20 mouse cellular contexts compared by ENCODE assay signal in the genomic region with DNA sequence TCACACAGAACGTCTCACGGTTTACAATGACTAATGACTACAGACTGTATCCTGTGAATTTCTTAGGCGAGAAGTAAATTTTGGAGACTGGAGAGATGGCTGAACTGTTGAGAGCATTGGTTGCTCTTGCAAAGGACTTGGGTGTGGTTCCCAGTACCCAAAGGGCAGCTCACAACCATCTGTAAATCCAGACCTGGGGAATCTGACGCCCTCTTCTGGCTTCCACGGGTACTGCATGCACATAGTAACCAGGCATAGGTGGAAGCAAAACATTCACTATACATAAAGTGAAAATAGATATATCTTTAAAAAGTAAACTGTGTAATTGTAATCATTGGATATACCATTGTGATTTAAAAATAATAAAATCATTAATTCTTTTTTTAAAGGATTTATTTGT.
DNase-seq lines count a peak whose midpoint lies in the region; ATAC-seq and TF ChIP-seq lines count a peak whose summit lies in the region.
"Had no signal": no experiment of that assay in that cellular context is flagged by ENCODE, and none has a peak within 500 bp of the region (broad histone marks: within the 10 kb centered on the region; RNA-seq: fewer than 3 reads in every experiment).

No protein-coding gene starts in this region.

- no peak overlapping the region for H3K27ac ChIP-seq in heart, adult 2 months
- H3K27ac ChIP-seq in lung, postnatal 0 days (ENCODE audit: low read length), result no peak overlapping the region
- H3K27ac ChIP-seq: embryonic facial prominence, embryonic 12.5 days; forebrain, embryonic 15.5 days; lung, embryonic 15.5 days; macrophage; midbrain, embryonic 10.5 days; neural tube, embryonic 12.5 days had no signal

- no peaks in the 10 kb centered on the region for H3K36me3 ChIP-seq in heart, adult 2 months (ENCODE audit: control insufficient read depth, insufficient read depth, low read length)
- no peaks in the 10 kb centered on the region for H3K36me3 ChIP-seq in lung, postnatal 0 days (ENCODE audit: insufficient read depth, low read length)
- H3K36me3 ChIP-seq: embryonic facial prominence, embryonic 12.5 days; forebrain, embryonic 15.5 days; lung, embryonic 15.5 days; midbrain, embryonic 10.5 days; neural tube, embryonic 12.5 days had no signal

- H3K4me3 ChIP-seq in heart, adult 2 months, result no peak overlapping the region
- no peak overlapping the region for H3K4me3 ChIP-seq in lung, postnatal 0 days (ENCODE audit: low read depth, low read length)
- no peak overlapping the region for H3K4me3 ChIP-seq in lung, adult 2 months (replicated peaks; ENCODE audit: extremely low read depth, low read depth, low read length)
- H3K4me3 ChIP-seq: embryonic facial prominence, embryonic 12.5 days; forebrain, embryonic 15.5 days; lung, embryonic 15.5 days; midbrain, embryonic 10.5 days; neural tube, embryonic 12.5 days had no signal

- WGBS in heart, adult 2 months, result 80% methylated on average over 5 of the region's 5 CpGs
- WGBS in lung, postnatal 0 days, result 83% methylated on average over 5 of the region's 5 CpGs
- WGBS in lung, adult 2 months, result 80% methylated on average over 5 of the region's 5 CpGs

- no peak for ATAC-seq in lung, postnatal 0 days
- no peak for ATAC-seq in Patski
- ATAC-seq: forebrain, embryonic 15.5 days had no signal

- no peaks in the 10 kb centered on the region for H3K4me1 ChIP-seq in heart, adult 2 months (ENCODE audit: control insufficient read depth, insufficient read depth, low read length)
- no peaks in the 10 kb centered on the region for H3K4me1 ChIP-seq in lung, postnatal 0 days (ENCODE audit: insufficient read depth, low read depth, low read length)
- no peaks in the 10 kb centered on the region for H3K4me1 ChIP-seq in lung, adult 2 months (ENCODE audit: control insufficient read depth, insufficient read depth, low read length)
- H3K4me1 ChIP-seq: forebrain, embryonic 15.5 days; lung, embryonic 15.5 days; midbrain, embryonic 10.5 days; neural tube, embryonic 12.5 days had no signal

- H3K27me3 ChIP-seq in heart, adult 2 months (ENCODE audit: control insufficient read depth, insufficient read depth, low read length), result no peaks in the 10 kb centered on the region
- H3K27me3 ChIP-seq in lung, postnatal 0 days (replicated peaks; ENCODE audit: insufficient read depth, low read length), result no peaks in the 10 kb centered on the region
- no peaks in the 10 kb centered on the region for H3K27me3 ChIP-seq in Patski
- H3K27me3 ChIP-seq: embryonic facial prominence, embryonic 12.5 days; forebrain, embryonic 15.5 days; lung, embryonic 15.5 days; neural tube, embryonic 12.5 days had no signal

- H3K9ac ChIP-seq in heart, adult 2 months (ENCODE audit: low read depth, low read length), result no peak overlapping the region
- H3K9ac ChIP-seq in lung, postnatal 0 days (replicated peaks; ENCODE audit: low read depth), result no peak overlapping the region
- H3K9ac ChIP-seq: embryonic facial prominence, embryonic 12.5 days; forebrain, embryonic 15.5 days; lung, embryonic 15.5 days; neural tube, embryonic 12.5 days had no signal

- H3K4me2 ChIP-seq in lung, postnatal 0 days (replicated peaks; ENCODE audit: low read depth, low read length), result no peak overlapping the region
- H3K4me2 ChIP-seq: embryonic facial prominence, embryonic 12.5 days; forebrain, embryonic 15.5 days; lung, embryonic 15.5 days; neural tube, embryonic 12.5 days had no signal

- intact Hi-C loops in heart, adult 2 months (cut with DNase I), result loop anchor here (2.0 kb wide), 1 partner anchor 38 kb away; no protein-coding TSS in a partner anchor

- CTCF ChIA-PET in Patski (lab: Charles Lee), result no interaction called here

- no peaks in the 10 kb centered on the region for H3K79me2 ChIP-seq in heart, adult 2 months (replicated peaks; ENCODE audit: control insufficient read depth, insufficient read depth, low read length)

- peaks cover 3% of the 10 kb centered on the region; the same call in 1 of the 2 replicates for H3K9me3 ChIP-seq in lung, postnatal 0 days (ENCODE audit: low read length)

- TF ChIP-seq POLR2A in heart, adult 2 months (IDR thresholded peaks at IDR 0.05; ENCODE audit: insufficient read depth, low read depth, low read length), result no peak
- TF ChIP-seq POLR2A in lung, adult 2 months (IDR thresholded peaks at IDR 0.05; ENCODE audit: borderline replicate concordance, extremely low read depth, low read depth, low read length), result no peak

- in situ Hi-C loops in Patski (cut with MboI; ENCODE audit: low pct_unique_long_range_greater_than_20kb), result no loop called here

- no peak for TF ChIP-seq EP300 in heart, adult 2 months (IDR thresholded peaks at IDR 0.05; ENCODE audit: insufficient read depth, low read depth, low read length)
- no peak for TF ChIP-seq EP300 in lung, postnatal 0 days (IDR thresholded peaks at IDR 0.05)

- peak; percentile 37 for TF ChIP-seq CTCF in heart, adult 2 months (IDR thresholded peaks at IDR 0.05)
- peak; percentile 22 for TF ChIP-seq CTCF in lung, postnatal 0 days (IDR thresholded peaks at IDR 0.05)
- TF ChIP-seq CTCF in lung, adult 2 months (IDR thresholded peaks at IDR 0.05; ENCODE audit: insufficient read depth, low read length), result no peak
- peak; percentile 43 for TF ChIP-seq CTCF in Patski (IDR thresholded peaks at IDR 0.05)

- no peak for DNase-seq in heart, adult 2 months
- DNase-seq in heart, adult 18-20 months, result no peak
- no peak for DNase-seq in lung, postnatal 0 days (ENCODE audit: low spot score)
- DNase-seq in lung, adult 2 months, result no peak
- no peak for DNase-seq in Patski (ENCODE audit: low read depth, low spot score)
- DNase-seq in adrenal gland, adult 18-20 months (ENCODE audit: low spot score in 2 of 2), result no peak
- DNase-seq in frontal cortex, postnatal 14 days (ENCODE audit: low spot score in 2 of 2), result no peak
- DNase-seq: B cell, adult 2 months; cerebellum, adult 9-10 months; kidney, adult 11 months; kidney, postnatal 10 days; left cerebral cortex, postnatal 4 days; liver; thymus, adult 2 months had no signal

- POLR2A ChIA-PET in Patski (lab: Charles Lee), result no interaction called here
